Comparison of ENCODE assay signal across 8 mouse cellular contexts in the genomic region with DNA sequence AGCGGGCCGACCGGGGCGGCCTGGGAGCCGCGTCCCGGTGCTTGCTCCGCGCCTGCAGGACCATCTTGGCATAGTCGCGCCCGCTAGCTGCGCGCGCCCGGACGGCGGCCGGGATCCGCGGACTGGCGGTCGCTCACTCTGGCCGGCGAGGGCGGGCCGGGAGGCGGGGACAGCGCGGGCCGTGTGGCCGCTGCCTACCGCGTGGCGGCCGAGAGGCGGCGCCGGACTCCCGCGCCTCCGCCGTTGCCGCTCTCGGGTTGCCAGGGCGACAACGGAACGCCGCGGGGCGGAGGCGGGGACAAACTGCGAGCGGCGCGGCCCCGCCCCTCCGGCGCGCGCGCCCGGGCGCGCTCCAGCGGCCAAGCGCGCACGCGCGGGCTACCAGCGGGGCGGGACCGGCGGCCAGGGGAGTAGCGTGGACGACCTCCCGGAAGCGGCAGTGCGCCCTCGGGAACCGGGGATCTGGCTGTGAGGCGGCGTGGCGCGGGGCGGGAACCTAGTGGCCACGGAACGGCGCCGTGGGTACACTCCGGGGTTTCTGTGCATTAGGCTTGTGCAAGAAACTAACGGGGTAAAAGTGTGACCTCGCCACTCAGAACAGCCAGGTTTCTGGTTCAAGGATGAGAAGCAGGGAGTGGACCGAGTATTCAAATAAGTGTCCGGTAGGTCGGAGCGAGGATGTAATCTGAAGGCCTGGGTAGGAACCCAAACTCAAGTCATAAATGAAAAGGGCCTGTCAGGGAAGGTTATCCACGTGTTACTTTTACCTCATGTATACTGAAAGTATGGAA. TPM values are rescaled to one million over a fixed set of nuclear protein-coding genes. Genes with fewer than 3 reads are reported as not detected.
DNase-seq lines count a peak whose midpoint lies in the region; ATAC-seq and TF ChIP-seq lines count a peak whose summit lies in the region.

A gene (minus strand): TSS at position 74 of the 791 bp plus-strand sequence.

- peak within 1 kb of the TSS; percentile 70 for H3K4me2 ChIP-seq in hindbrain, embryonic 13.5 days

- H3K9me3 ChIP-seq in hindbrain, embryonic 13.5 days = no peaks in the 10 kb centered on the region

- CTCF ChIA-PET in Patski (lab: Charles Lee) = interaction anchor here (0.7 to 3.4 kb wide), 3 partner anchors 10 to 386 kb away, joined by 3 to 11 read pairs (median 4); no protein-coding TSS in a partner anchor

- peak; percentile 72 for TF ChIP-seq CTCF in Patski (IDR thresholded peaks at IDR 0.05)

- under 1% methylated on average over 79 of the region's 99 CpGs for WGBS in hindbrain, embryonic 13.5 days

- in situ Hi-C loops in Patski (cut with MboI; ENCODE audit: low pct_unique_long_range_greater_than_20kb) = loop anchor here (25.0 kb wide), 2 partner anchors 816 to 1241 kb away; no protein-coding TSS in a partner anchor

- peak within 1 kb of the TSS; percentile 82 for H3K9ac ChIP-seq in hindbrain, embryonic 13.5 days

- H3K4me3 ChIP-seq in hindbrain, embryonic 13.5 days = peak within 1 kb of the TSS; percentile 79

- DNase-seq in Patski (ENCODE audit: low read depth, low spot score) = no peak
- DNase-seq in cerebellum, postnatal 14 days = peak; percentile 93 to 97
- DNase-seq in frontal cortex, postnatal 14 days (ENCODE audit: low spot score in 2 of 2) = peak; percentile 75 to 78
- DNase-seq in layer of hippocampus, postnatal 14 days (ENCODE audit: low spot score in 2 of 2) = peak; percentile 88 to 92
- DNase-seq in lung, postnatal 10 days = peak; percentile 94
- DNase-seq in ovary, postnatal 14 days (ENCODE audit: low spot score) = peak; percentile 89
- DNase-seq in thymus, postnatal 10 days (ENCODE audit: low spot score in 2 of 2) = peak; percentile 74 to 88

- no peaks in the 10 kb centered on the region for H3K36me3 ChIP-seq in hindbrain, embryonic 13.5 days

- H3K27me3 ChIP-seq in Patski = no peaks in the 10 kb centered on the region
- H3K27me3 ChIP-seq in hindbrain, embryonic 13.5 days = no peaks in the 10 kb centered on the region

- POLR2A ChIA-PET in Patski (lab: Charles Lee) = interaction anchor here (1.2 kb wide), 1 partner anchor 14 kb away, joined by 3 read pairs; no protein-coding TSS in a partner anchor

- peaks cover 17% of the 10 kb centered on the region for H3K4me1 ChIP-seq in hindbrain, embryonic 13.5 days (replicated peaks)

- ATAC-seq in Patski = peak; percentile 98
- peak; percentile 97 for ATAC-seq in hindbrain, embryonic 13.5 days (ENCODE audit: low FRiP score)

- H3K27ac ChIP-seq in hindbrain, embryonic 13.5 days = peak within 1 kb of the TSS; percentile 88

RNA-seq across cellular contexts. Expression of the gene that starts here (rescaled TPM):
- polyA plus RNA-seq in Patski (2021) = 25.4 TPM
- 9.0 TPM in 2 replicates for polyA plus RNA-seq in hindbrain, embryonic 13.5 days (2015; fragmentation: Nextera tagmentation; extraction: Ambion mirVana)
- total RNA-seq in layer of hippocampus, postnatal 14 days (2021) = 10 to 100 TPM; 27.4 to 30.9 TPM
